Mouse (Mus musculus): ENCODE measurements around the gene Olfr642. TPM values are rescaled to one million over a fixed set of nuclear protein-coding genes. Genes with fewer than 3 reads are reported as not detected.

Olfr642 gene
- not detected for polyA plus RNA-seq (2014; fragmentation: Illumina TruSeq; extraction: RNeasy Lipid Tissue Mini Kit (QIAGEN cat#74804); ENCODE audit: low read depth, low replicate concordance)

GRCm38 (mm10) chr7:104052566-104052965 lies at the start of gene Olfr642:
TSS of gene Olfr642 (minus strand) at chr7:104052666.

GRCm38 (mm10) chr7:104085365-104085764 lies 32.9 kb upstream of the Olfr642 start, which contains the start of gene Olfr645:
TSS of gene Olfr645 (minus strand) at chr7:104085465.

GRCm38 (mm10) chr7:104071769-104072168 lies 19.3 kb upstream of the Olfr642 start, which contains the start of gene Olfr644:
TSS of gene Olfr644 (minus strand) at chr7:104071869.

GRCm38 (mm10) chr7:104061345-104061744 lies 8.9 kb upstream of the Olfr642 start, which contains the start of gene 4930516K23Rik:
TSS of gene 4930516K23Rik (minus strand) at chr7:104061445.

GRCm38 (mm10) chr7:104035145-104035544 lies 17.3 kb downstream of the Olfr642 start, which contains the start of gene Olfr641:
TSS of gene Olfr641 (plus strand) at chr7:104035445.

GRCm38 (mm10) chr7:104025473-104025872 lies 27.0 kb downstream of the Olfr642 start, which contains the start of gene Olfr640:
TSS of gene Olfr640 (minus strand) at chr7:104025573.

GRCm38 (mm10) chr7:104017203-104017602 lies 35.3 kb downstream of the Olfr642 start, which contains the start of gene Olfr639:
TSS of gene Olfr639 (minus strand) at chr7:104017303.

GRCm38 (mm10) chr7:103998446-103998845 lies 54.0 kb downstream of the Olfr642 start, which contains the start of gene Olfr638:
TSS of gene Olfr638 (plus strand) at chr7:103998746.

Other genes with a start within 250 kb of the Olfr642 start
- 14.4 TPM for gene Hbb-bt, start 238.7 kb downstream of the Olfr642 start, polyA plus RNA-seq (2014; fragmentation: Illumina TruSeq; extraction: RNeasy Lipid Tissue Mini Kit (QIAGEN cat#74804); ENCODE audit: low read depth, low replicate concordance)
- 131 TPM for gene Hbb-bs, start 224.6 kb downstream of the Olfr642 start, polyA plus RNA-seq (2014; fragmentation: Illumina TruSeq; extraction: RNeasy Lipid Tissue Mini Kit (QIAGEN cat#74804); ENCODE audit: low read depth, low replicate concordance)
- not detected for gene Hbb-bh2, start 212.1 kb downstream of the Olfr642 start, polyA plus RNA-seq (2014; fragmentation: Illumina TruSeq; extraction: RNeasy Lipid Tissue Mini Kit (QIAGEN cat#74804); ENCODE audit: low read depth, low replicate concordance)
- gene Hbb-bh1, start 209.5 kb downstream of the Olfr642 start, polyA plus RNA-seq (2014; fragmentation: Illumina TruSeq; extraction: RNeasy Lipid Tissue Mini Kit (QIAGEN cat#74804); ENCODE audit: low read depth, low replicate concordance) = not detected
- not detected for gene Hbb-y, start 199.4 kb downstream of the Olfr642 start, polyA plus RNA-seq (2014; fragmentation: Illumina TruSeq; extraction: RNeasy Lipid Tissue Mini Kit (QIAGEN cat#74804); ENCODE audit: low read depth, low replicate concordance)
- gene Olfr66, start 166.4 kb downstream of the Olfr642 start, polyA plus RNA-seq (2014; fragmentation: Illumina TruSeq; extraction: RNeasy Lipid Tissue Mini Kit (QIAGEN cat#74804); ENCODE audit: low read depth, low replicate concordance) = not detected
- gene Olfr64, start 158.2 kb downstream of the Olfr642 start, polyA plus RNA-seq (2014; fragmentation: Illumina TruSeq; extraction: RNeasy Lipid Tissue Mini Kit (QIAGEN cat#74804); ENCODE audit: low read depth, low replicate concordance) = not detected
- not detected for gene Olfr65, start 149.2 kb downstream of the Olfr642 start, polyA plus RNA-seq (2014; fragmentation: Illumina TruSeq; extraction: RNeasy Lipid Tissue Mini Kit (QIAGEN cat#74804); ENCODE audit: low read depth, low replicate concordance)
- not detected for gene Olfr631, start 123.8 kb downstream of the Olfr642 start, polyA plus RNA-seq (2014; fragmentation: Illumina TruSeq; extraction: RNeasy Lipid Tissue Mini Kit (QIAGEN cat#74804); ENCODE audit: low read depth, low replicate concordance)
- not detected for gene Olfr632, start 118.3 kb downstream of the Olfr642 start, polyA plus RNA-seq (2014; fragmentation: Illumina TruSeq; extraction: RNeasy Lipid Tissue Mini Kit (QIAGEN cat#74804); ENCODE audit: low read depth, low replicate concordance)
- not detected for gene Olfr633, start 108.2 kb downstream of the Olfr642 start, polyA plus RNA-seq (2014; fragmentation: Illumina TruSeq; extraction: RNeasy Lipid Tissue Mini Kit (QIAGEN cat#74804); ENCODE audit: low read depth, low replicate concordance)
- gene Olfr635, start 81.5 kb downstream of the Olfr642 start, polyA plus RNA-seq (2014; fragmentation: Illumina TruSeq; extraction: RNeasy Lipid Tissue Mini Kit (QIAGEN cat#74804); ENCODE audit: low read depth, low replicate concordance) = not detected
- not detected for gene Olfr638, start 53.9 kb downstream of the Olfr642 start, polyA plus RNA-seq (2014; fragmentation: Illumina TruSeq; extraction: RNeasy Lipid Tissue Mini Kit (QIAGEN cat#74804); ENCODE audit: low read depth, low replicate concordance)
- not detected for gene Olfr639, start 35.4 kb downstream of the Olfr642 start, polyA plus RNA-seq (2014; fragmentation: Illumina TruSeq; extraction: RNeasy Lipid Tissue Mini Kit (QIAGEN cat#74804); ENCODE audit: low read depth, low replicate concordance)
- gene Olfr640, start 27.1 kb downstream of the Olfr642 start, polyA plus RNA-seq (2014; fragmentation: Illumina TruSeq; extraction: RNeasy Lipid Tissue Mini Kit (QIAGEN cat#74804); ENCODE audit: low read depth, low replicate concordance) = not detected
- not detected for gene Olfr641, start 17.2 kb downstream of the Olfr642 start, polyA plus RNA-seq (2014; fragmentation: Illumina TruSeq; extraction: RNeasy Lipid Tissue Mini Kit (QIAGEN cat#74804); ENCODE audit: low read depth, low replicate concordance)
- not detected for gene 4930516K23Rik, start 8.8 kb upstream of the Olfr642 start, polyA plus RNA-seq (2014; fragmentation: Illumina TruSeq; extraction: RNeasy Lipid Tissue Mini Kit (QIAGEN cat#74804); ENCODE audit: low read depth, low replicate concordance)
- gene Olfr644, start 19.2 kb upstream of the Olfr642 start, polyA plus RNA-seq (2014; fragmentation: Illumina TruSeq; extraction: RNeasy Lipid Tissue Mini Kit (QIAGEN cat#74804); ENCODE audit: low read depth, low replicate concordance) = not detected
- not detected for gene Olfr645, start 32.8 kb upstream of the Olfr642 start, polyA plus RNA-seq (2014; fragmentation: Illumina TruSeq; extraction: RNeasy Lipid Tissue Mini Kit (QIAGEN cat#74804); ENCODE audit: low read depth, low replicate concordance)
- gene Olfr646, start 52.2 kb upstream of the Olfr642 start, polyA plus RNA-seq (2014; fragmentation: Illumina TruSeq; extraction: RNeasy Lipid Tissue Mini Kit (QIAGEN cat#74804); ENCODE audit: low read depth, low replicate concordance) = not detected
- gene Ubqln5, start 77.2 kb upstream of the Olfr642 start, polyA plus RNA-seq (2014; fragmentation: Illumina TruSeq; extraction: RNeasy Lipid Tissue Mini Kit (QIAGEN cat#74804); ENCODE audit: low read depth, low replicate concordance) = not detected
- not detected for gene Olfr643, start 84.7 kb upstream of the Olfr642 start, polyA plus RNA-seq (2014; fragmentation: Illumina TruSeq; extraction: RNeasy Lipid Tissue Mini Kit (QIAGEN cat#74804); ENCODE audit: low read depth, low replicate concordance)
- gene Ubqln3, start 90.6 kb upstream of the Olfr642 start, polyA plus RNA-seq (2014; fragmentation: Illumina TruSeq; extraction: RNeasy Lipid Tissue Mini Kit (QIAGEN cat#74804); ENCODE audit: low read depth, low replicate concordance) = not detected
- gene Ubqlnl, start 97.9 kb upstream of the Olfr642 start, polyA plus RNA-seq (2014; fragmentation: Illumina TruSeq; extraction: RNeasy Lipid Tissue Mini Kit (QIAGEN cat#74804); ENCODE audit: low read depth, low replicate concordance) = not detected
- gene Olfm5, start 112.2 kb upstream of the Olfr642 start, polyA plus RNA-seq (2014; fragmentation: Illumina TruSeq; extraction: RNeasy Lipid Tissue Mini Kit (QIAGEN cat#74804); ENCODE audit: low read depth, low replicate concordance) = not detected
- gene Olfr648, start 130.7 kb upstream of the Olfr642 start, polyA plus RNA-seq (2014; fragmentation: Illumina TruSeq; extraction: RNeasy Lipid Tissue Mini Kit (QIAGEN cat#74804); ENCODE audit: low read depth, low replicate concordance) = not detected
- gene Olfr649, start 143.3 kb upstream of the Olfr642 start, polyA plus RNA-seq (2014; fragmentation: Illumina TruSeq; extraction: RNeasy Lipid Tissue Mini Kit (QIAGEN cat#74804); ENCODE audit: low read depth, low replicate concordance) = not detected
- 0.34 TPM for gene Trim6, start 166.1 kb upstream of the Olfr642 start, polyA plus RNA-seq (2014; fragmentation: Illumina TruSeq; extraction: RNeasy Lipid Tissue Mini Kit (QIAGEN cat#74804); ENCODE audit: low read depth, low replicate concordance)
- 14.9 TPM for gene Trim34a, start 191.8 kb upstream of the Olfr642 start, polyA plus RNA-seq (2014; fragmentation: Illumina TruSeq; extraction: RNeasy Lipid Tissue Mini Kit (QIAGEN cat#74804); ENCODE audit: low read depth, low replicate concordance)
- gene Trim5, start 235.4 kb upstream of the Olfr642 start, polyA plus RNA-seq (2014; fragmentation: Illumina TruSeq; extraction: RNeasy Lipid Tissue Mini Kit (QIAGEN cat#74804); ENCODE audit: low read depth, low replicate concordance) = 3.6 TPM

Measured in liver, adult 10 weeks (tissue).